Mouse (Mus musculus) Patski (cell line): ENCODE data around the gene Itprip. TPM values are rescaled to one million over a fixed set of nuclear protein-coding genes. Genes with fewer than 3 reads are reported as not detected.

Experiments
- ATAC-seq: fragments of 100-300 bp; one replicate; pipeline ENCODE4 v1.8.0; 2021
- CTCF ChIA-PET: fragments of 350-600 bp; sonication (Branson Sonifier 250); formaldehyde crosslinking; loops from one replicate; lab custom pipeline; 2022; ENCODE audit warnings: inconsistent platforms; lab: Charles Lee
- POLR2A ChIA-PET: fragments of 350-600 bp; sonication (Branson Sonifier 250); formaldehyde crosslinking; loops from one replicate; lab custom pipeline; 2022; ENCODE audit warnings: antibody characterized with exemption, inconsistent platforms; lab: Charles Lee
- DNase-seq: peaks from one replicate; pipeline ENCODE4 v3.0.0-alpha.2; 2011; ENCODE audit warnings: low read depth, low spot score
- H3K27me3 ChIP-seq: fragments of 371-371 bp; one replicate; pipeline ENCODE4 v1.5.1; 2021
- CTCF ChIP-seq: fragments of 100-300 bp; IDR thresholded peaks from one replicate; pipeline ENCODE4 v1.5.1; 2021
- in situ Hi-C: fragments of 300-500 bp; cut with MboI; formaldehyde crosslinking; loops from 3 replicates; pipeline ENCODE4 v1.11.1; 2018; ENCODE audit warnings: low pct_unique_long_range_greater_than_20kb, mixed read lengths
- polyA plus RNA-seq: library from polyadenylated mRNA; unstranded; gene quantifications from one replicate; pipeline ENCODE4 v1.2.3, GENCODE M21; 2021

Itprip gene
- polyA plus RNA-seq, 1 experiment from 2014 or later: 16.8 TPM

GRCm38 (mm10) chr19:47917396-47917795, 1.7 kb downstream of the Itprip start:
- ChIA-PET CTCF (interaction anchor here (1.0 to 3.0 kb wide), 6 partner anchors 9 to 35 kb away, joined by 3 to 12 read pairs (median 9); no protein-coding TSS in a partner anchor), POLR2A (no interaction called here)
- in situ Hi-C loops: no loop called here
- ATAC-seq (no peak), DNase-seq (no peak)
- TF ChIP-seq CTCF: no peak
- H3K27me3 ChIP-seq: no peaks in the 10 kb centered on the region

DNA sequence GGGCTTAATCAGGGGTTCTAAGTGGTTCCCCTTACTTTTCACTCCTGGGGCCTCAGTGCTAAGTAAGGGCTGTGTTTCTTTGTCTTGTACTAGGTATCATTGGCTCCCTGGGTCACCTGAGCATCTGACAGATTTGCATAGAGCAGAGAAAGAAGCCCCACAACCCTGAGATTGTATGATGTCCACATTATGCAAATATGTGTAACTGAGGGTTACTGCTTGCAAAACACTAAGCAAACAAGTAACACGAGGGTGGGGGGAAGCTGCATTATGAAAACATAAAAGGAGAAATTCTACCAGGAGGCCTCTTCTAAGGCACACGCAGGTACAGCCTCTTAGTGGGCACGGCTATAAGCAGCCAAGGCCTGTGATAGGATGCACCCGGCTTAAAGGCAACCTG, 3.8 kb downstream of the Itprip start:
- TF ChIP-seq CTCF: no peak
- no peak for DNase-seq
- in situ Hi-C loops: no loop called here
- ChIA-PET POLR2A (interaction anchor here (0.6 kb wide), 1 partner anchor 20 kb away, joined by 3 read pairs; no protein-coding TSS in a partner anchor), CTCF (interaction anchor here (1.0 to 1.2 kb wide), 3 partner anchors 13 to 33 kb away, joined by 3 to 4 read pairs (median 3); no protein-coding TSS in a partner anchor)
- no peaks in the 10 kb centered on the region for H3K27me3 ChIP-seq
- ATAC-seq: no peak

DNA sequence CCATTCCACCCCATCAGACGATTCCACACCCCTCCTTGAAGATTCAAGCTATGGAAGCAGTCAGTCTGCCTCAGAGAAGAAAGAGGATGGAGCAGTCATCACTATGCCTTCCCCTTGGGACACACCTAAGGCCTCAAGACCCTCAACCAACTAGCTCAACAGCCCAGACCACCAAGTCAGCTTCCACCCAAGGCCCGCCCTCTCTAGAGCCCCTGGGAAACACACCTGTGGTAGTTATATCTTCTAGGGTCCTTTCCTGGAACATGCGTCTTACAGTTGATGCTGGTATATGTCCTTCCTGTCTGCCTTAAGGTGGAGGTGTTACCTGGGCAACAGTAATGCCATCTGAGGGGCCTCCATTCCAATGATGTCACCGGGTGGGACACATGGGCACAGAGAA, 4.9 kb downstream of the Itprip start:
- no peak for TF ChIP-seq CTCF
- CTCF ChIA-PET: interaction anchor here (0.9 to 1.1 kb wide), 2 partner anchors 15 to 32 kb away, joined by 3 to 5 read pairs; no protein-coding TSS in a partner anchor
- in situ Hi-C loops: no loop called here

GRCm38 (mm10) chr19:47913344-47913743, 5.8 kb downstream of the Itprip start:
- CTCF ChIA-PET: interaction anchor here (0.9 to 1.1 kb wide), 2 partner anchors 16 to 31 kb away, joined by 3 to 5 read pairs; no protein-coding TSS in a partner anchor
- DNase-seq (no peak), ATAC-seq (no peak)
- no peak for TF ChIP-seq CTCF
- in situ Hi-C loops: no loop called here
- POLR2A ChIA-PET: no interaction called here
- H3K27me3 ChIP-seq: no peaks in the 10 kb centered on the region

More for the DNA sequence above, 4.9 kb downstream of the Itprip start:
- H3K27me3 ChIP-seq: no peaks in the 10 kb centered on the region
- POLR2A ChIA-PET: interaction anchor here (0.5 kb wide), 1 partner anchor 591 kb away, joined by 5 read pairs; no protein-coding TSS in a partner anchor
- no peak for DNase-seq
- ATAC-seq: no peak

- no peak for ATAC-seq
- in situ Hi-C loops: no loop called here
- POLR2A ChIA-PET: no interaction called here
Observed at GRCm38 (mm10) chr19:47910751-47911150, 8.3 kb downstream of the Itprip start.

DNA sequence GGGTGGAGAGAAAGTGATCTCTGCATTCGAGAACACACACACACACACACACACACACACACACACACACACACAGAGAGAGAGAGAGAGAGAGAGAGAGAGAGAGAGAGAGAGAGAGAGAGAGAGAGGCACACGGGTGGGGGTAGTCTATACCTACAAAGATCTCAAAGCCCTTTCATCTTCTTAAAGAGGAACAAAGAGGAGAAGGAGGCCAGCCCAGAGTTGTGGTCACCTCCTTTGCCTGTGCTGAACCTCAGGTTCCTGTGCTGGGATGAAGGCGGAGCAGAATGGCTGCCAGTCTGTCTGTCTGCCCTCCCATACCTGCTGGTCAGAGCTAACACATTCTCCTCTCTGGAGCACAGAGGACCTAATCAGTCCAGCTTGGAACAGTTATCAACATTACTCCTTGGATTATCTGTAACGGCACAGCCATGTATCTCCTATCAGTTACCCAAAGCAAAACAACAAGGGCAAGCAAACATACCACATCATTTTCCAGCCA, 8.9 kb downstream of the Itprip start:
- CTCF ChIA-PET: interaction anchor here (0.9 to 1.6 kb wide), 2 partner anchors 9 to 19 kb away, joined by 3 to 4 read pairs; partner anchors contain the start of genes Cfap43 and Itprip

More at GRCm38 (mm10) chr19:47910751-47911150, 8.3 kb downstream of the Itprip start:
- no peak for TF ChIP-seq CTCF
- CTCF ChIA-PET: interaction anchor here (0.9 to 1.5 kb wide), 2 partner anchors 13 to 18 kb away, joined by 3 to 4 read pairs; no protein-coding TSS in a partner anchor
- DNase-seq: no peak
- H3K27me3 ChIP-seq: no peaks in the 10 kb centered on the region

DNA sequence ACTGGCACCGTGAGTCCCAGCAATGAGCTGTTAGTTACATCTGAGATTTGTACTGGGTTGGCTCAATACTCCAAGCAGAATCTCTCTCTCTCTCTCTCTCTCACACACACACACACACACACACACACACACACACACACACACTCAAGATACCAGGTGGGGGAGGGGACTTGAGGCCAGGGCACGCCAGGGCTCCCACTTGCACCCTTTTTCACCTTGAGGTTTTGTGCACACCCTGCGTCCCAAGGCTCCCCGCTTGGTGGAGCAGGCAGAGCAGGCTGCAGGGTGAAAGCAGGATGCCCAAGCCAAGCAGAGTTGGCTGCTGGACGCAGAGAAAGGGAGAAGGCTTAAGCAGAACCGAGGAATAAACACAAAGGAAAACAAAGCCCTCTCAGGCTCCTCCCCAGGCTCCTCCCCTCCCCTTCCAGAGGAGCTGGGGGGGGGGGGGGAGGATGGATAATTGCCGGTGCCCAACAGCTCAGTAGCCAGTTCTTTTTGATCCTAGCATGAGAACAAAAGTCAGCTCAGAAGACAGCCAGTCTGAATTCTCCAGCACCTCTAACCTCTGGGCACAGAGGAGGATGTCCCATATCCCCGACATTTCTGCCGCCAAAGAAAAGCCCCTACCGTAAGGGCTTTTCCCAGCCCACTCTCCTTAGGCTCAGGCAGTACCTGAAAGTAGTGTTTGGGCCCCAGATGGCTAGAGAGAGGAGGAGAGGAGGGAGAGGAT, 9.5 kb downstream of the Itprip start:
- no peak for TF ChIP-seq CTCF
- ATAC-seq: peak; percentile 23
- in situ Hi-C loops: no loop called here
- DNase-seq: no peak
- ChIA-PET CTCF (interaction anchor here (0.8 to 1.6 kb wide), 2 partner anchors 10 to 27 kb away, joined by 4 read pairs; partner anchors contain the start of genes Cfap43 and Itprip), POLR2A (no interaction called here)
- no peaks in the 10 kb centered on the region for H3K27me3 ChIP-seq

More for the DNA sequence above, 8.9 kb downstream of the Itprip start:
- POLR2A ChIA-PET: no interaction called here
- no peaks in the 10 kb centered on the region for H3K27me3 ChIP-seq
- no peak for TF ChIP-seq CTCF
- ATAC-seq (no peak), DNase-seq (no peak)
- in situ Hi-C loops: no loop called here

DNA sequence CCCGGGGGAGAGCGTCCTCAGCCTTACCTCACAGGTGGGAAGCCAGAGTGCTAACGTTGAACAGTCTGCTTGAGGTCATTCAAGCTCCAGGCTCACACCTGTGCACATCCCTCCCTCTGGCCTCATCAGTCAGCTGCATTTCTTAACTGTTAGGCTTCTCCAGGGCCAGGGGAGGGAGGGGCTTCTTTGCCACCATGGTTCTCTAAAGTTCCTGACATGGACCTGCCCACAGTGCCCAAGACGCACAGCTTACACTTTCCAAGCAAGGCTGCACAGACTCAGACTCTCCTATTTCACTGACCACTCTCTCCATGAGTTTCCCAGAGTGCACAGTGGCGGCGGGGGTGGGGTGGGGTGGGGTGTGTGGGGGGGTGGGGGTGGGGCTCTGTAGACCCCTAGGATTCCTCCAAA, 10.1 kb downstream of the Itprip start:
- H3K27me3 ChIP-seq: no peaks in the 10 kb centered on the region
- ATAC-seq: no peak
- DNase-seq: no peak
- ChIA-PET POLR2A (no interaction called here), CTCF (interaction anchor here (0.8 to 1.6 kb wide), 2 partner anchors 10 to 27 kb away, joined by 4 read pairs; partner anchors contain the start of genes Cfap43 and Itprip)
- in situ Hi-C loops: no loop called here
- no peak for TF ChIP-seq CTCF

- ChIA-PET CTCF (no interaction called here), POLR2A (no interaction called here)
- in situ Hi-C loops: no loop called here
- ATAC-seq (no peak), DNase-seq (no peak)
- no peak for TF ChIP-seq CTCF
- no peaks in the 10 kb centered on the region for H3K27me3 ChIP-seq
Observed at GRCm38 (mm10) chr19:47907596-47907995, 11.5 kb downstream of the Itprip start.

DNA sequence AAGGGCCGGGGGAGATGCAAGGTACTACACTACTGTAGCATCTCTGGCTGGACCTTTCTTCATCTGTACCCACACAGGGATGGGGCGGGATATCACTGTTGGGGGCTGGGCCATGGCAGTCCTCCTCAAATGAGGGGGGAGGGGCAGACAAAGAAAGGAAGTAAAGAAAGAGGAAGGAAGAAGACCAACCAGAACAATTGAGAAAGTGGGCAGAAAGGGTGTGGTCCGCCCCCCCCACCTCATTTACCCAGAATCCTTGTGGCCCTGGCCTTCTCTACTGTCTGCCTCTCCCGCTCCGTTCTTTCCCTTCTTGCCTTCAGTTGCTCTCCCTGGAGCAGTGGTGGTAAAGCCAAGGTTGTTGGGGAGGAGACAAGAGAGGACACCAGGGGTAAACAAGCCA, 13.5 kb downstream of the Itprip start:
- ChIA-PET POLR2A (interaction anchor here (0.9 kb wide), 1 partner anchor 38 kb away, joined by 3 read pairs; no protein-coding TSS in a partner anchor), CTCF (interaction anchor here (1.3 kb wide), 1 partner anchor 27 kb away, joined by 4 read pairs; no protein-coding TSS in a partner anchor)
- H3K27me3 ChIP-seq: no peaks in the 10 kb centered on the region
- ATAC-seq (no peak), DNase-seq (no peak)
- TF ChIP-seq CTCF: no peak
- in situ Hi-C loops: no loop called here
